Mouse (Mus musculus) left cerebral cortex, postnatal 36 days (tissue): ENCODE measurements around the gene Gm17651. TPM values are rescaled to one million over a fixed set of nuclear protein-coding genes. Genes with fewer than 3 reads are reported as not detected.

Experiments used
- DNase-seq, 2 experiments: peaks; one replicate each; pipeline ENCODE4 v3.0.0; 2021 to 2022; ENCODE audit warnings: low spot score in 2 of 2, mixed read lengths in 1 of 2
- intact Hi-C: fragments of 180-260 bp; cut with DNase I; formaldehyde crosslinking; loops from one replicate; pipeline ENCODE4 v1.15.1; 2025
- microRNA-seq: library from miRNA; unstranded; fragments of <30 nt; microRNA quantifications from one replicate; pipeline ENCODE4 v1.2.0, GENCODE M21; 2022
- total RNA-seq, 2 experiments: library from RNA; stranded (reverse); gene quantifications; 2 replicates each; pipeline ENCODE4 v1.2.3; 2021

The Gm17651 gene
- total RNA-seq, 2 experiments from 2014 or later = not detected

DNA sequence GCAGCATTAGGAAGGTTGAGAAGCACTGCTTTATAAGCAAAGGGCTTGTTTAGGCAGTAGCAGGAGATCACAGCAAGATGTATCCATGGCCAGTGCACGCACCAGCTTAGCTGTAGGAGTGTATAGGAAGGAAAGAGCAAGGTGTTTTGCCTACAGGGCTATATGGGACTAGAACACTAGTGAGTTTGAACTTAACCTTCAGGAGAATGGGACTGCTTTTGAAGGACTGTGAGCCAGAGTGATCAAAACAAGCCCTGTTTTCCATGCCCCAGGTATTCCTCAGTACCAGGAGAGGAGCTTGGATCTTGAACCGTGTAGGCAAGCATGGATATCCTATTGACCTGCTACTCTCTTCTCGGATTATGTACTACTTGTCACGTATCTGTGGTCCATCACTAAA is 33.1 kb downstream of the Gm17651 start:
- intact Hi-C loops = no loop called here

DNA sequence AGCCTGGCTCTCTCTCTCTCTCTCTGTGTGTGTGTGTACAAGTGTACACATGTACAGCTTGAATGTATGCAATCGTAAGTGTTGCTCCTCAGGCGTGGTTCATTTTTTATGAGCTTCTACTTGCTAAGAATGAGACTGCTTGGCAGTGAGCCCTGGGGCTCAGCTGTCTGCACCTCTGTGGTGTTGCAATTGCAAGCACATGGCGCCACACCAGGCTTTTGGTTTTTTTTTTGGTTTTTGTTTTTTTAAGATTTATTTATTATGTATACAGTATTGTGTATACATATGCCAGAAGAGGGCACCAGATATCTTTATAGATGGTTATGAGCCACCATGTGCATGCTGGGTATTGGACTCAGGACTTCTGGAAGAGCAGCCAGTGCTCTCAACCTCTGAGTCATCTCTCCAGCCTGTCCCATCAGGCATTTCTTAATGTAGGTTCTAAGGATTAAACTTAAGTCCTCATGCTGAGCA is 40.2 kb downstream of the Gm17651 start:
- intact Hi-C loops = no loop called here
- no peak for DNase-seq

More for the DNA sequence above, 33.1 kb downstream of the Gm17651 start:
- DNase-seq = no peak

DNA sequence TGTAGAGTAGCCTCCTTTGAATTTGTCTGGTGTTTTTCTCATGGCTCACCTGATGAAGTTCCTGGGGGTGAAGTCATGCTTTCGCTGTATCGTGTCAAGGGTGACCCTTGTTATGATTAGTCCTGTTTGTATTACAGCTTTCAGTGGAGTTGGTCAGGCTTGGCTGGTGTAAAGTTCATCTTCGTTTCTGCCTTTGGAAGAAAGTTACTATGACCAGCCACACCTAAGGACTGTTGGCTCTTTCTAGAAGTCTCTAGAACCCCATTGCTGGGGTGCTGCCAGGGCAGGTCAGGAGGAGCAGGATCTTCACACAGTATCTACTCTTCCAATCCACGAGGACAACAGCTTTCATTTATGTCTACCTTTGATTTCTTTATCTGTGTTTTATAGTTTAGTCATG is 41.0 kb downstream of the Gm17651 start:
- intact Hi-C loops = no loop called here
- DNase-seq = no peak

DNA sequence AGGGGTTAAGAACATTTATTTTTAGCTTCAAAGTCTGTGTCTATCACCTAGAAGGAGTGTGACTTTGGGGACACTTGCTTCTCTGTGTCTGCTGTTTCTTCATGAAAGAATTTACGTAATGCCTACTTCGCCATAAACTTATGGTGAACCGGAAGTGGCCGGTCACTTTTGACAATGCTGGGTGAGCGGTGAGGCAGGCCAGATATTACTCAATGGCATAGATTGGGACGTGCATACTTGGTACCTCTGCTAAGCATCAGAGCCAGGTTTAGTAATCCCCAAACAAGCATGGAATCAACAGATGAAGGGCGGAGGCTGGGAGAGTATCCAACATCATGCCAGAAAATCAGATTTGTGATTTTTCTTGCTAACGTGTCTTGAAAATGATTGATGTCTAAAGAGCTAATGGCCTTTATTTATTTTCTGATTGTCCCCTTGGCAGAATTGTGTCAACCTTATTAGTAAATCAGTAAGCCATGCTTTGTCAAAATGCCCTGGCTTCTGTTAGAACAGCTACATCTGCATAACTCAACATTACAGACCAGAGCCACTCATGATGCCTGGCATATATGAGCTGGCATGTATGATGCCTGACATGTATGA is 43.1 kb downstream of the Gm17651 start:
- DNase-seq = no peak
- intact Hi-C loops = no loop called here

DNA sequence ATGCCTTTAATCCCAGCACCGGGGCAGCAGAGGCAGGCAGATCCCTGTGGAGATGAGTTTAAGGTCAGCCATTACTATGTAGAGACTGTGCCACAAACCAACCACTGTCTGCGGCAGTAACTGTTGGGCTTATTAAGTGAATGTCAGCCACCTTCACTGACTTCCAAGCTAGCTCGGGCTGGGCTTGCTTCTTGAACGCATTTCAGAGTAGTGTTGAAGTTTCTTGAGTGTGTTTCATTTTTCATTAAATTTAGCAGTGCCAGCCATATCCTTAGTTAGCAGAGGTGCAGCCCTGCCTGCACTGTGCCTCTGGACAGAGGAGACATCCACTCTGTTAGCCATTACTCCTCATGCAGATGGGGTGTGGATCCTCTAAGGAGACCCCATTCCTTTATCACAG is 43.7 kb downstream of the Gm17651 start:
- no peak for DNase-seq
- intact Hi-C loops = no loop called here

DNA sequence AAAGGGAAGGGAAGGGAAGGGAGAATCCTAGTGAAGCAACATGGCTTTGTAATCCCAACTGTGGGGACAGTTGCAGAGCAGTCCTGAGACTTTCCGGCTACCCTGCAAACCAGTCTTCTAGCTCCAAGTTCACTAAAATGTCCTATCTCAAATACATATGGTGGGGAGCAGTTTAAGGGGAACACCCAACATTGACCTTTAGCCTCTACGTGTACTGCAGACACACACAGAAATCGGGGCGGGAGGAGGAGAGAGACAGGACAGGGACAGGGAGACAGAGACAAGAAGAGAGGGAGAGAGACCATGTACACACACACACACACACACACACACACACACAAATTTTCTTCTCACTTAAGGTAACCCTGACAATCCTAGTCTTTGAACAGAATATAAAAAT is 44.6 kb downstream of the Gm17651 start:
- intact Hi-C loops = no loop called here
- no peak for DNase-seq

DNA sequence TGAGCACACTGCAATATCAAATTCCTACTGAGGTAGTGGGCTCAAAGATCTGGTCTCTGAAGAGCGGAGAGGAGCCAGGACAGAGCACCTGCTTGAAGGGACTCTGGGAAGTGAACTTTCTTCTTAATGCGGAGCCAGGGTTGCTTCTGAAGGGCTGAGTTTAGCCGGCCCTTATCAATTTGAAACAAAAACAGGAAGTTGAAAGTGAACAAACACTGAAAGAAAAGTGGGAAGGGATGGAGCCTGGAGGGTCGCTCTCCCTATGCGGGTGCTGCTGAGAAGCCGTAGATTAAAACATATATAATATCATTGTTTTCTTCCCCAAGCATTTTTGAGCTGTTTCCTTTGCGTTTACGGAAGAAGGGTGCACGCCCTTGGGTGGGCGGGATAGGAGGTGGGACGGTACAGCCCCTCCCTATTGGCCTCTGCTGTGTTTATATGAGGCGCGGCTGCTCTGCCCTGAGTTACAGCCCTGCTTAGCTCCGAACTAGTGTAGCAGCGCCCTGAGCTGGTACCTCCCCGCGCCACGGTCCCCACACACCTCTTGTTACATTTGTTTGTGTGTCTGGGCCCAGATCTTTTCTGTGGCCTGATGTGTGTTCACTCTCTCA is 46.0 kb downstream of the Gm17651 start, which contains the start of gene Fmo5:
Gene Fmo5, plus strand, starts transcription at position 414 of the 611 bp plus-strand sequence.
- intact Hi-C loops = no loop called here
- DNase-seq = no peak

DNA sequence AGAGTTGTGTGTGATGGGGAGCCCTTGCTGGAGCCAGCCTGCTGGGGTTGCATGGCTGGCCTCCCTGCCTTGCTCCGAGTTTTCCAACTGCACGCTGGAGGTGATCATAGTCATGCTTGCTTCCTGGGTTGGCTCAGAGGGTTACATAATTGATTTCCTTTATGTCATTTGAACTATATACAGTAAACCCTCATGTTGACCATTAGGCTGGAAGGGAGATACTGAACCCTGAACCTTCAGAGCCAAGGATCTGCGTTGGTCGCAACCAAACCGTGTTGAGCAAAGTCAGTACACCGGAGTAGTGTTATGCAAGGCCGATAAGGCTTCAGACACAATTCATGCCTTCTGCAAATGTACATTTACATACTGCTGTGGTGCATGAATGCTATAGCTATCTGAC is 46.6 kb downstream of the Gm17651 start:
- intact Hi-C loops = no loop called here
- no peak for DNase-seq

DNA sequence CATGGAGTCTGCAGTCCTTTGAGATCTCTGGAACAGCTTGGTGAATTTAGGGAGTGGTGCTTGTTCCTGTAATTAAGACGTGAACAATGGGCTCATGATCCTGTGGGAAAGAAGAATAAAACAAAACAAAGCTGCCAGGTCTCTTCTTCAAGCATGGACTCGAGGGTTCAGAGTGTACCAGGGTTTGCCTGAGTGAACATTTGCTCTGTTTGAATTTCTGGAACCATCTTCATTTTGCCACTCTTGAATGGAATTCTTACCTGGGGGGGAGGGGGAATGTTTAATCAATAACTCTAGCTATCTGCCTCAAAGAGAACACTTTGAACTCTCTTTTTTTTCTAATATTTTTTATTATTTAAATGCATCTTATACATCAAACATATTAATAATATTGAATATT is 49.9 kb downstream of the Gm17651 start:
- DNase-seq = no peak
- intact Hi-C loops = no loop called here

Small RNA genes within 50 kb of the gene (microRNA-seq; reads per million reads assigned to microRNA genes)
- not detected for gene Mir7225

Other genes with a start within 250 kb of the Gm17651 start
- gene Chd1l, start 64.5 kb downstream of the Gm17651 start, total RNA-seq = 1 to 10 TPM; 8.8 to 9.5 TPM
- gene Fmo5, start 45.9 kb downstream of the Gm17651 start, total RNA-seq = 1 to 10 TPM; 3.2 to 3.6 TPM
- gene Prkab2, start 16.5 kb downstream of the Gm17651 start, total RNA-seq = 10 to 100 TPM; 26.4 to 30.8 TPM
- 100 to 1,000 TPM; 209 to 247 TPM for gene Pde4dip, start 214.0 kb upstream of the Gm17651 start, total RNA-seq
- gene Sec22b, start 226.5 kb upstream of the Gm17651 start, total RNA-seq = 10 to 100 TPM; 72.5 to 79.6 TPM